Mouse (Mus musculus): ENCODE results near the gene Chkb. TPM values are rescaled to one million over a fixed set of nuclear protein-coding genes. Genes with fewer than 3 reads are reported as not detected.
A peak's percentile ranks its signal among the peaks of the same experiment; 100 is the strongest.

Chkb gene
- polyA plus RNA-seq, 1 experiment from 2014 or later = 67.6 TPM

DNA sequence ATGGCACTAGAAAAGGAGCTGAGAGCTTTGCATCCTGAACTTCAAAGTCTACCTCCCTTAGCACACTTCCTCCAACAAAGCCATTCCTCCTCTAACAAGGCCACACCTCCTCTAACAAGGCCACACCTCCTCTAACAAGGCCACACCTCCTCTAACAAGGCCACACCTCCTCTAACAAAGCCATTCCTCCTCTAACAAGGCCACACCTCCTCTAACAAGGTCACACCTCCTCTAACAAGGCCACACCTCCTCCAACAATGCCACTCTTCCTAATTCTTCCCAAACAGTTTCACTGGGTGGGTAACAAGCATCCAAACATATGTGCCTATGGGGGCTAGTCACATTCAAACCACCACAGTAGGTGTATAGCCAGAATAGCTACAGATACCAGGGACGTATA, 27.2 kb downstream of the Chkb start:
- Histone ChIP-seq H3K27me3 (ENCODE audit: control insufficient read depth, insufficient read depth, low read length) (no peaks in the 10 kb centered on the region), H3K4me2 (no peak overlapping the region), H3K36me3 (ENCODE audit: control insufficient read depth, insufficient read depth, low read length) (no peaks in the 10 kb centered on the region), H3K4me3 (ENCODE audit: low read depth, low read length) (no peak overlapping the region), H3K9ac (ENCODE audit: low read depth, low read length) (no peak overlapping the region), H3K4me1 (ENCODE audit: control insufficient read depth, insufficient read depth, low read length) (no peaks in the 10 kb centered on the region), H3K9me3 (replicated peaks; ENCODE audit: control insufficient read depth, low read length) (0 out of 2 replicates have a peak, but pooled peaks cover 2% of the 10 kb centered on the region), H3K27ac (ENCODE audit: low read depth, low read length) (no peak overlapping the region)
- no peak for ATAC-seq (replicated peaks; ENCODE audit: insufficient number of reproducible peaks, low FRiP score, low TSS enrichment)
- WGBS (ENCODE audit: insufficient replicate concordance) = 85% methylated on average over 1 of the region's 1 CpGs

DNA sequence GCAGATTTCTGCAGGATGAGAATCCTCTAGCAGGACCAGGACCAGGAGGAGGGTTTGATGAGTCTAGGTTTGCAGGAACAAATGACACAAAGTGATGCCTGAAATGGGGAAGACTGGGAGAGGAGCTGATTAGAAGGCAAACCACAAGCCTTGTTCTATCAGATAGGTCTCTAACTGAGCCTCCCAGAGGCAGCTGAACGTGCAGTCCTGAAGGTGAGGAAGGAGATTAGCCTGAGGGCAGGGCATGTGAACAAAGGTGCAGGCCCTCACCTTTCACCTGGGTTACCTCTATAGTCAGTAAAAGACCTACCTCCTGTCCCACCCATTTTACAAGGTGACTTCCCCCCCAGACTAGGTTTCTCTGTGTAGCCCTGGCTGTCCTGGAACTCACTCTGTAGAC, 30.0 kb downstream of the Chkb start:
- H3K36me3 ChIP-seq (ENCODE audit: control insufficient read depth, insufficient read depth, low read length) = no peaks in the 10 kb centered on the region
- 52% methylated on average over 1 of the region's 1 CpGs for WGBS (ENCODE audit: insufficient replicate concordance)
- H3K27ac ChIP-seq (ENCODE audit: low read depth, low read length) = no peak overlapping the region
- no peaks in the 10 kb centered on the region for H3K4me1 ChIP-seq (ENCODE audit: control insufficient read depth, insufficient read depth, low read length)
- no peak overlapping the region for H3K4me3 ChIP-seq (ENCODE audit: low read depth, low read length)
- no peaks in the 10 kb centered on the region for H3K27me3 ChIP-seq (ENCODE audit: control insufficient read depth, insufficient read depth, low read length)
- H3K4me2 ChIP-seq = no peak overlapping the region
- H3K9me3 ChIP-seq (replicated peaks; ENCODE audit: control insufficient read depth, low read length) = no peaks in the 10 kb centered on the region
- ATAC-seq (replicated peaks; ENCODE audit: insufficient number of reproducible peaks, low FRiP score, low TSS enrichment) = no peak
- H3K9ac ChIP-seq (ENCODE audit: low read depth, low read length) = no peak overlapping the region

DNA sequence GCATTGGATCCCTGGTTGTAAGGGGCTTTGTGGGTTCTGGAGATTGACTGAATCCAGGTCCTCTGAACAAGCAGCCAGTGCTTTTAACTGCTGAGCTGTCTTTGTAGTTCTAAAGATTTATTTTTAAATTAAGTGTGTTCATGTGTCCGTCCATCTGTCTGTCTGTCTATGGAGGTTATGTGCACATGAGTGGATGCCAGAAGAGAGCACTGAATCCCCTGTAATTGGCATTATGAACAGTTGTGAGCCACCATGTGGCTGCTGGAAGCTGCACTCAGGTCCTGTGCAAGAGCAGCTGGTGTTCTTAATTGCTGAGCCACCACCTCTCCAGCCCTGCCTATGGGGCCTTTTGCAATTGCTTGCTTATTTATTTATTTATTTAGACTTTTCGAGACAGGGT, 31.6 kb downstream of the Chkb start:
- H3K4me1 ChIP-seq (ENCODE audit: control insufficient read depth, insufficient read depth, low read length) = no peaks in the 10 kb centered on the region
- no peak overlapping the region for H3K27ac ChIP-seq (ENCODE audit: low read depth, low read length)
- H3K9me3 ChIP-seq (replicated peaks; ENCODE audit: control insufficient read depth, low read length) = no peaks in the 10 kb centered on the region
- H3K4me2 ChIP-seq = no peak overlapping the region
- H3K36me3 ChIP-seq (ENCODE audit: control insufficient read depth, insufficient read depth, low read length) = no peaks in the 10 kb centered on the region
- H3K9ac ChIP-seq (ENCODE audit: low read depth, low read length) = no peak overlapping the region
- 79% methylated on average over 2 of the region's 2 CpGs for WGBS (ENCODE audit: insufficient replicate concordance)
- no peak for ATAC-seq (replicated peaks; ENCODE audit: insufficient number of reproducible peaks, low FRiP score, low TSS enrichment)
- H3K4me3 ChIP-seq (ENCODE audit: low read depth, low read length) = no peak overlapping the region
- H3K27me3 ChIP-seq (ENCODE audit: control insufficient read depth, insufficient read depth, low read length) = no peaks in the 10 kb centered on the region

DNA sequence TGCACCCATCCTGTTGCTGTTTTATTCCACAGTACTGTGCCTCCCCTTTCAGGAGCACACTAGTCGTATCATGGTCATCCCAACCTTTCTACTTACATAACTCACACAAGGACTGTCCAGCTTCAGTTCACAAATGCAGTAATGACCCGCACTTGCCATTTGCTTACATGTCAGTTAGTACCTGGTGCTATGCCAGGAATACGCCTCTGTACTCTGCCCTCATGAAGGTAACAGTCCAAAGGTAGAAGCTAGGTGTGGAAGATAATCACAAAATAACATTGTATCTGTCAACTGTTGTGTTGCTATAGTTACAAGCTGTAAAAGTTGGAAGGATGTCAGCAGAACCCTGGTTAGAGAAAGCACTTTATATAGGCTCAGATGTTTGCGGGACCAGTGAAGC, 32.8 kb downstream of the Chkb start:
- Histone ChIP-seq H3K27ac (ENCODE audit: low read depth, low read length) (no peak overlapping the region), H3K36me3 (ENCODE audit: control insufficient read depth, insufficient read depth, low read length) (no peaks in the 10 kb centered on the region), H3K4me2 (no peak overlapping the region), H3K9ac (ENCODE audit: low read depth, low read length) (no peak overlapping the region), H3K4me1 (ENCODE audit: control insufficient read depth, insufficient read depth, low read length) (no peaks in the 10 kb centered on the region), H3K27me3 (ENCODE audit: control insufficient read depth, insufficient read depth, low read length) (no peaks in the 10 kb centered on the region), H3K4me3 (ENCODE audit: low read depth, low read length) (no peak overlapping the region), H3K9me3 (replicated peaks; ENCODE audit: control insufficient read depth, low read length) (no peaks in the 10 kb centered on the region)
- 79% methylated on average over 4 of the region's 4 CpGs for WGBS (ENCODE audit: insufficient replicate concordance)
- ATAC-seq (replicated peaks; ENCODE audit: insufficient number of reproducible peaks, low FRiP score, low TSS enrichment) = no peak

DNA sequence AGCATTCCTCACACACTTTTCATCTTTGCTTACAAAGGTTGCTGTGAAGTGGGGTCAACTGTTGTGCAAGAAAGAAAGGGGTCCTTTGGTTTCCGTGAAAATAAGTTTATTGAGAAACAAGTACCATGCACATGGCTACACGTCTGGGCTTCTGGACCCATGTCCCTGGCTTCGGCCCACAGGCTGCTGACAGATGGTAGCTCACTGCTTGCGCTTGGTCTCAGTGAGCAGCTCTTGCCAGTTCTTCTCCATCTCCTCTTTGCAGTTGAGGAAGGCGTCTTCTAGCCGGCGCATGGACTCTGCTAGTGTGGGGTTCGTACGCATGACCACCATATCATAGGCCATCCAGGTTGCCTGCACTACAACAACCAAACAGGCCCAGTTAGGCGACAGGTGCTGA, 39.6 kb downstream of the Chkb start:
- Histone ChIP-seq H3K27me3 (ENCODE audit: control insufficient read depth, insufficient read depth, low read length) (peaks cover 10% of the 10 kb centered on the region), H3K4me1 (ENCODE audit: control insufficient read depth, insufficient read depth, low read length) (no peaks in the 10 kb centered on the region), H3K4me3 (ENCODE audit: low read depth, low read length) (no peak overlapping the region), H3K4me2 (no peak overlapping the region), H3K9ac (ENCODE audit: low read depth, low read length) (no peak overlapping the region), H3K27ac (ENCODE audit: low read depth, low read length) (no peak overlapping the region), H3K36me3 (ENCODE audit: control insufficient read depth, insufficient read depth, low read length) (no peaks in the 10 kb centered on the region), H3K9me3 (replicated peaks; ENCODE audit: control insufficient read depth, low read length) (no peaks in the 10 kb centered on the region)
- no peak for ATAC-seq (replicated peaks; ENCODE audit: insufficient number of reproducible peaks, low FRiP score, low TSS enrichment)
- 81% methylated on average over 10 of the region's 10 CpGs for WGBS (ENCODE audit: insufficient replicate concordance)

DNA sequence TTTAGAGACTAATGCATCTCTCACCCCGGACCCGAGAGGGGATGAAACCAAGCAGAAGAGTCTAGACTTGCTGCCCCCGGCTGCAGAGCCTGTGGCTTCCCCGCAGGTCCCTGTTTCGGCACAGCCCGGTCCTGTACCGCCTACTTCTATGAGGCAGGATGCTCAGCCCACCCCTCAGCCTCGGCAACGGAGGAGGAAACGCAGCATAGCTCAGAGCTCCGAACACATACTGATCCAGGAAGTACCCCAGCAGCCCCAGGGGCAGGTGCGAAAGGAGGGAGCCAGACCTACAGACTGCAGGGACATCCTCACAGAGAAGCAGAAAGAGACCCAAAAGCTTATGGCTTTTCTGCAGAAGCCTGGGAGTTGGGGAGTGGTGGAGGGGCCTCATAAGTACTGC, 42.6 kb downstream of the Chkb start:
- no peak overlapping the region for H3K4me2 ChIP-seq
- no peaks in the 10 kb centered on the region for H3K9me3 ChIP-seq (replicated peaks; ENCODE audit: control insufficient read depth, low read length)
- H3K27me3 ChIP-seq (ENCODE audit: control insufficient read depth, insufficient read depth, low read length) = peaks cover 10% of the 10 kb centered on the region
- no peak overlapping the region for H3K27ac ChIP-seq (ENCODE audit: low read depth, low read length)
- H3K9ac ChIP-seq (ENCODE audit: low read depth, low read length) = no peak overlapping the region
- H3K4me3 ChIP-seq (ENCODE audit: low read depth, low read length) = no peak overlapping the region
- no peaks in the 10 kb centered on the region for H3K36me3 ChIP-seq (ENCODE audit: control insufficient read depth, insufficient read depth, low read length)
- no peak for ATAC-seq (replicated peaks; ENCODE audit: insufficient number of reproducible peaks, low FRiP score, low TSS enrichment)
- no peaks in the 10 kb centered on the region for H3K4me1 ChIP-seq (ENCODE audit: control insufficient read depth, insufficient read depth, low read length)
- 34% methylated on average over 12 of the region's 12 CpGs for WGBS (ENCODE audit: insufficient replicate concordance)

DNA sequence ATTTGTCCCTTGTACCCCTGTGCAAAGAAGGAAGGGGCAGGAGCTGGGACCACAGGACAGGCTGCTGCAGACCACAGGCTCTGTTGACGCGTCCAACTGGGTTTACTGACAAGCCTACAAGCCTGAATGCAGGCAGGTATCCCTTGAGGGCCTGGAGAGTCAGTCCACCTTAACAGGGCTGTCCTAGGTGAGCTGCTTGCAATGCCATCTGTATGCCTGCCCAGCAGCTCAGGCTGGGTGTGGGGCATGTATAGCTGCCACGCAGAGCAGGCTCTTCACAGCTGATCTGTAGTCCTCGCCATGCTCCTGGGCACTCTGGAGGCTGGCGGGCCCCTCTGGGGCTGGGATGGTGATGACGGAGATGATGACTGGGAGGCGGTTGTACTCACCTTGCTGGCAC, 45.1 kb downstream of the Chkb start, which contains the start of gene Klhdc7b:
Gene Klhdc7b, plus strand, starts transcription at position 301 of the 400 bp plus-strand sequence.
- 74% methylated on average over 7 of the region's 7 CpGs for WGBS (ENCODE audit: insufficient replicate concordance)
- H3K4me3 ChIP-seq (ENCODE audit: low read depth, low read length) = no peak within 1 kb of the TSS
- H3K4me1 ChIP-seq (ENCODE audit: control insufficient read depth, insufficient read depth, low read length) = no peaks in the 10 kb centered on the region; the same call in 1 of the 2 replicates
- no peak within 1 kb of the TSS for H3K27ac ChIP-seq (ENCODE audit: low read depth, low read length)
- no peak for ATAC-seq (replicated peaks; ENCODE audit: insufficient number of reproducible peaks, low FRiP score, low TSS enrichment)
- H3K9ac ChIP-seq (ENCODE audit: low read depth, low read length) = no peak within 1 kb of the TSS
- H3K36me3 ChIP-seq (ENCODE audit: control insufficient read depth, insufficient read depth, low read length) = no peaks in the 10 kb centered on the region
- H3K4me2 ChIP-seq = no peak within 1 kb of the TSS
- H3K27me3 ChIP-seq (ENCODE audit: control insufficient read depth, insufficient read depth, low read length) = peaks cover 18% of the 10 kb centered on the region
- no peaks in the 10 kb centered on the region for H3K9me3 ChIP-seq (replicated peaks; ENCODE audit: control insufficient read depth, low read length)

DNA sequence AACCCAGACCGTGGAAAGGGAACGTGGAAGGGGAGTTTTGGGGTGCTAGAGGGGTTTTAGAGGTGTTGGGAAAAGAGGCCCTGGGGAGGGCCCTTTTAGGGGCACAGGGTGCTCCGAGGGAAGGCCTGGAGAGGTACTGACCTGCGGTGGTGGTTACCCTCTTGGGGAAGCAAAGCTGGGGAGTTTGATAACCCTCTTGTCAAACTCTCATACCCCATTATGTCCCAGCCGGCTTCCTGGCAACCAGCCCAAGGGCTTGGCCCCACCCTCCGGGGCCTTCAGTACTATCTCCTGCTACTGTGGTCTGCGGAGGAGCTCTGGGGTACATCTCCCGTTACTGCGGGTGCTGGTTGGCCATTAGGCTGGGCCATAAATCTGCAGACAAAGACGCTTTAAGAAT, 50.3 kb downstream of the Chkb start:
- Histone ChIP-seq H3K4me2 (peak overlapping the region; percentile 75), H3K27ac (ENCODE audit: low read depth, low read length) (no peak overlapping the region), H3K36me3 (ENCODE audit: control insufficient read depth, insufficient read depth, low read length) (no peaks in the 10 kb centered on the region), H3K9me3 (replicated peaks; ENCODE audit: control insufficient read depth, low read length) (no peaks in the 10 kb centered on the region), H3K4me3 (ENCODE audit: low read depth, low read length) (peak overlapping the region; percentile 48), H3K27me3 (ENCODE audit: control insufficient read depth, insufficient read depth, low read length) (peaks cover 46% of the 10 kb centered on the region), H3K4me1 (ENCODE audit: control insufficient read depth, insufficient read depth, low read length) (peaks cover 16% of the 10 kb centered on the region), H3K9ac (ENCODE audit: low read depth, low read length) (peak overlapping the region; percentile 54; the same call in 1 of the 2 replicates)
- no peak for ATAC-seq (replicated peaks; ENCODE audit: insufficient number of reproducible peaks, low FRiP score, low TSS enrichment)
- WGBS (ENCODE audit: insufficient replicate concordance) = 6% methylated on average over 10 of the region's 10 CpGs

DNA sequence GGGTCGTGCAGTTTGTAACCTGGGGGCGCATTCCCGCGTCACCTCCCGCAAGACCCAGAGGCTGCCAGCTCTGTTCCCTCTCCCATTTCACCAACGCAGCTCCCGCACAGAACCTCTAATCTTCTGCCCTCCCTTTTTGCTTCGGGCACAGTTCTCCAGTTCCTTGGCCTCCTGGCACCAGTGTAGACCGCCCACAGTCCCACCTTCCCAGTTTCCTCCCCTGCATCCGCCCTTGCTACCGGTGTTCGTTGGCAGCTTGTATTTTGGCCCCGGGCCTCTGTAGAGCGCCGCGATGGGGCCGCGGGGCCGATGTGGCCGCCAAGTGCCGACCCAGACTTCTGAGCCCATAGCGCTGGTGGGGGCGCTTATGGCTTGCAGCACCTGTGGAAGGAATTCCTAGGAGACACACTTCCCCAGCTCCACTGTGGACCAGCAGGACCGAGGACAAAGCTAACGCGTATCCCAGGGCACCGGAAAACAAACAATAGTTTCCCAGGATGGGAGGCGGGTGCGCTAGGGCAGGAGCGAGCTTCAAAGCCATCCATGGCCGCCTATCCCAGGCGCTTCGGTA, 50.8 kb downstream of the Chkb start, which contains the start of gene Odf3b:
Gene Odf3b, minus strand, starts transcription at position 452 of the 571 bp plus-strand sequence.
- no peak for ATAC-seq (replicated peaks; ENCODE audit: insufficient number of reproducible peaks, low FRiP score, low TSS enrichment)
- H3K4me2 ChIP-seq = peak within 1 kb of the TSS; percentile 75
- peak within 1 kb of the TSS; percentile 48 for H3K4me3 ChIP-seq (ENCODE audit: low read depth, low read length)
- 2% methylated on average over 33 of the region's 33 CpGs for WGBS (ENCODE audit: insufficient replicate concordance)
- no peak within 1 kb of the TSS for H3K27ac ChIP-seq (ENCODE audit: low read depth, low read length)
- H3K36me3 ChIP-seq (ENCODE audit: control insufficient read depth, insufficient read depth, low read length) = no peaks in the 10 kb centered on the region
- H3K9ac ChIP-seq (ENCODE audit: low read depth, low read length) = peak within 1 kb of the TSS; percentile 54
- H3K9me3 ChIP-seq (replicated peaks; ENCODE audit: control insufficient read depth, low read length) = no peaks in the 10 kb centered on the region
- peaks cover 46% of the 10 kb centered on the region for H3K27me3 ChIP-seq (ENCODE audit: control insufficient read depth, insufficient read depth, low read length)
- peaks cover 19% of the 10 kb centered on the region for H3K4me1 ChIP-seq (ENCODE audit: control insufficient read depth, insufficient read depth, low read length)

Data from heart, embryonic 11.5 days (tissue).